Mouse (Mus musculus) heart, postnatal 0 days (tissue): ENCODE data around the gene 4930596D02Rik. TPM values are rescaled to one million over a fixed set of nuclear protein-coding genes. Genes with fewer than 3 reads are reported as not detected.

Source experiments
- ATAC-seq: fragments of 200-750 bp; cut with Nextera tagmentation; 2 replicates; pipeline ENCODE4 v1.8.0; 2017; ENCODE audit warnings: low read depth, moderate number of reproducible peaks, moderate library complexity; ENCODE audit not compliant: insufficient read depth
- DNase-seq: peaks from one replicate; pipeline ENCODE4 v3.0.0-alpha.2; 2016; ENCODE audit warnings: low spot score
- H3K27ac ChIP-seq: fragments of 300-500 bp; sonication (generic); 2 replicates; pipeline ENCODE4 v1.5.1; 2014; ENCODE audit warnings: low read depth, mild to moderate bottlenecking
- H3K27me3 ChIP-seq: fragments of 300-500 bp; sonication (generic); 2 replicates; pipeline ENCODE4 v1.6.1; 2014; ENCODE audit warnings: low read length, mixed read lengths; ENCODE audit not compliant: control insufficient read depth, insufficient read depth
- H3K36me3 ChIP-seq: fragments of 300-500 bp; sonication (generic); replicated peaks from 2 replicates; pipeline ENCODE4 v1.6.1; 2014; ENCODE audit warnings: low read length, mixed read lengths; ENCODE audit not compliant: control insufficient read depth, insufficient read depth
- H3K4me1 ChIP-seq: fragments of 300-500 bp; sonication (generic); 2 replicates; pipeline ENCODE4 v1.6.1; 2014; ENCODE audit warnings: antibody characterized with exemption; ENCODE audit not compliant: control insufficient read depth, insufficient read depth
- H3K4me2 ChIP-seq: fragments of 300-500 bp; sonication (generic); 2 replicates; pipeline ENCODE4 v1.6.1; 2014; ENCODE audit warnings: low read depth, mild to moderate bottlenecking, low read length, moderate library complexity
- H3K4me3 ChIP-seq: fragments of 300-500 bp; sonication (generic); 2 replicates; pipeline ENCODE4 v1.5.1; 2014; ENCODE audit warnings: low read depth, low read length
- H3K9ac ChIP-seq: fragments of 300-500 bp; sonication (generic); replicated peaks from 2 replicates; pipeline ENCODE4 v1.6.1; 2014; ENCODE audit warnings: low read depth, low read length, mixed read lengths
- H3K9me3 ChIP-seq: fragments of 300-500 bp; sonication (generic); replicated peaks from 2 replicates; pipeline ENCODE4 v1.6.1; 2016; ENCODE audit warnings: low read length; ENCODE audit not compliant: control insufficient read depth
- CTCF ChIP-seq: IDR thresholded peaks from 2 replicates; pipeline ENCODE4 v1.5.1; 2016; ENCODE audit warnings: antibody characterized with exemption, control low read depth, low read depth
- EP300 ChIP-seq: IDR thresholded peaks from 2 replicates; pipeline ENCODE4 v1.6.1; 2016; ENCODE audit warnings: antibody characterized with exemption, low read depth
- WGBS: fragments of 180-500 bp; shearing (Covaris S2); extraction: QIAGEN DNeasy Blood & Tissue Kit; methylation state at CpG from one replicate; pipeline ENCODE4 v1.1.7; 2014; 5-methylcytosine and 5-hydroxymethylcytosine counted together
- polyA plus RNA-seq: library from polyadenylated mRNA; unstranded; fragments of >200 nt; fragmentation: Nextera tagmentation; extraction: Ambion mirVana; gene quantifications from 2 replicates; pipeline ENCODE4 v1.2.1, GENCODE M21; 2015
- total RNA-seq: library from RNA; depleted of rRNA; stranded (reverse); fragments of >200 nt; gene quantifications from 2 replicates; pipeline ENCODE4 v1.2.3, GENCODE M21; 2014; ENCODE audit warnings: low replicate concordance; rRNA removed

4930596D02Rik gene
- total RNA-seq, result not detected in 2 replicates
- polyA plus RNA-seq, result not detected in 2 replicates

GRCm38 (mm10) chr14:35811878-35812277, at the start of gene 4930596D02Rik:
TSS of gene 4930596D02Rik (minus strand) at chr14:35811978.
- H3K27ac ChIP-seq, result no peak within 1 kb of the TSS
- H3K4me3 ChIP-seq, result no peak within 1 kb of the TSS
- no peak within 1 kb of the TSS for H3K9ac ChIP-seq
- no peaks in the 10 kb centered on the region for H3K4me1 ChIP-seq
- 58% methylated on average over 4 of the region's 4 CpGs for WGBS
- no peaks in the 10 kb centered on the region for H3K27me3 ChIP-seq
- TF ChIP-seq EP300, result no peak
- no peak for TF ChIP-seq CTCF
- DNase-seq, result no peak
- no peak for ATAC-seq
- H3K9me3 ChIP-seq, result no peaks in the 10 kb centered on the region
- no peak within 1 kb of the TSS for H3K4me2 ChIP-seq
- no peaks in the 10 kb centered on the region for H3K36me3 ChIP-seq

DNA sequence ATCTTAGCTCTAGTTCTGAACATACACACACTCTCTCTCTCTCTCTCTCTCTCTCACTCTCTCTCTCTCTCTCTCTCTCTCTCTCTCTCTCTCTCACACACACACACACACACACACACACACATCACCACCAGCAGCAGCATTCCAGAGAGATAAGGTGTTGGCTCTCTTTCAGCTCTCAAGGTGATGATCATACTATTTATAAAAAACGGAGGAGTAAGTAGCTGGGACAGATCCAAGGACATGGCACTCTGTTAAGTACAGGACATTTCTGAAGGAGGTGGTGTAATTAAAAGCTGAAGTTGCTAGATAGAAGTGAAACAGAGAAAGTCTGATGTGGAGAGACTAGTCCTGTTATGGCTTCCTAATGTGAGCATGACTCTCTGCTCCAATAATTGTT, 41.5 kb upstream of the 4930596D02Rik start:
- peak; percentile 92 for ATAC-seq
- 7% methylated on average over 1 of the region's 1 CpGs for WGBS
- no peak overlapping the region for H3K4me3 ChIP-seq
- no peaks in the 10 kb centered on the region for H3K36me3 ChIP-seq
- TF ChIP-seq EP300, result peak; percentile 45; the same call in 1 of the 2 replicates
- no peak for TF ChIP-seq CTCF
- DNase-seq, result peak; percentile 84
- peaks cover 15% of the 10 kb centered on the region; the same call in 1 of the 2 replicates for H3K4me1 ChIP-seq
- H3K27me3 ChIP-seq, result no peaks in the 10 kb centered on the region
- H3K9ac ChIP-seq, result no peak overlapping the region
- no peak overlapping the region for H3K4me2 ChIP-seq
- H3K9me3 ChIP-seq, result no peaks in the 10 kb centered on the region
- peak overlapping the region; percentile 73 for H3K27ac ChIP-seq

GRCm38 (mm10) chr14:35845271-35845670, 33.5 kb upstream of the 4930596D02Rik start:
- H3K4me2 ChIP-seq, result no peak overlapping the region
- no peaks in the 10 kb centered on the region for H3K36me3 ChIP-seq
- DNase-seq (no peak), ATAC-seq (no peak)
- H3K27me3 ChIP-seq, result no peaks in the 10 kb centered on the region
- 0 out of 2 replicates have a peak, but pooled peaks cover 3% of the 10 kb centered on the region for H3K4me1 ChIP-seq
- no peak overlapping the region for H3K4me3 ChIP-seq
- no peak overlapping the region for H3K9ac ChIP-seq
- H3K27ac ChIP-seq, result no peak overlapping the region
- no peaks in the 10 kb centered on the region for H3K9me3 ChIP-seq
- WGBS, result 83% methylated on average over 6 of the region's 6 CpGs
- no peak for TF ChIP-seq EP300
- no peak for TF ChIP-seq CTCF

GRCm38 (mm10) chr14:35842111-35842721, 30.4 kb upstream of the 4930596D02Rik start:
- ATAC-seq (peak; percentile 33; the same call in 1 of the 2 replicates), DNase-seq (peak; percentile 18)
- no peaks in the 10 kb centered on the region for H3K27me3 ChIP-seq
- 0 out of 2 replicates have a peak, but pooled peaks cover 3% of the 10 kb centered on the region for H3K4me1 ChIP-seq
- 61% methylated on average over 7 of the region's 7 CpGs for WGBS
- no peaks in the 10 kb centered on the region for H3K9me3 ChIP-seq
- H3K4me3 ChIP-seq, result no peak overlapping the region
- no peak overlapping the region for H3K4me2 ChIP-seq
- no peaks in the 10 kb centered on the region for H3K36me3 ChIP-seq
- no peak overlapping the region for H3K27ac ChIP-seq
- TF ChIP-seq EP300 (no peak), CTCF (no peak)
- no peak overlapping the region for H3K9ac ChIP-seq

GRCm38 (mm10) chr14:35792656-35793213, 19.0 kb downstream of the 4930596D02Rik start:
- Histone ChIP-seq H3K4me2 (no peak overlapping the region), H3K4me1 (no peaks in the 10 kb centered on the region), H3K9ac (no peak overlapping the region), H3K36me3 (no peaks in the 10 kb centered on the region), H3K27ac (no peak overlapping the region), H3K4me3 (no peak overlapping the region), H3K27me3 (no peaks in the 10 kb centered on the region), H3K9me3 (no peaks in the 10 kb centered on the region)
- TF ChIP-seq EP300 (no peak), CTCF (no peak)
- ATAC-seq, result no peak
- DNase-seq, result no peak
- 55% methylated on average over 3 of the region's 3 CpGs for WGBS
